Mouse (Mus musculus): Measurements from ENCODE around the gene Dicer1.

- TF ChIP-seq POLR2A (IDR thresholded peaks at IDR 0.05; ENCODE audit: borderline replicate concordance, extremely low read depth, low read depth, low read length) (no peak), CTCF (IDR thresholded peaks at IDR 0.05; ENCODE audit: insufficient read depth, low read length) (no peak)
Measured at GRCm38 (mm10) chr12:104650510-104651260, 101.1 kb downstream of the Dicer1 start.
